Mouse (Mus musculus): ENCODE measurements around the gene Ankrd36. TPM values are rescaled to one million over a fixed set of nuclear protein-coding genes. Genes with fewer than 3 reads are reported as not detected.
"Not testable (repeated sequence)": the region's sequence is repeated elsewhere in the genome, so short reads cannot be mapped to it uniquely, and the experiment has no call there.

Gene Ankrd36
- polyA plus RNA-seq, 1 experiment: not detected

GRCm38 (mm10) chr11:5530717-5531116, 38.8 kb upstream of the Ankrd36 start:
- no peak for TF ChIP-seq CTCF (IDR thresholded peaks at IDR 0.05; ENCODE audit: borderline replicate concordance, extremely low read depth, insufficient read depth, insufficient read length)
- no peak for TF ChIP-seq POLR2A (IDR thresholded peaks at IDR 0.05; ENCODE audit: borderline replicate concordance, extremely low read depth, insufficient read depth, insufficient read length, poor library complexity, severe bottlenecking)
- no peak for DNase-seq (ENCODE audit: low read depth)

DNA sequence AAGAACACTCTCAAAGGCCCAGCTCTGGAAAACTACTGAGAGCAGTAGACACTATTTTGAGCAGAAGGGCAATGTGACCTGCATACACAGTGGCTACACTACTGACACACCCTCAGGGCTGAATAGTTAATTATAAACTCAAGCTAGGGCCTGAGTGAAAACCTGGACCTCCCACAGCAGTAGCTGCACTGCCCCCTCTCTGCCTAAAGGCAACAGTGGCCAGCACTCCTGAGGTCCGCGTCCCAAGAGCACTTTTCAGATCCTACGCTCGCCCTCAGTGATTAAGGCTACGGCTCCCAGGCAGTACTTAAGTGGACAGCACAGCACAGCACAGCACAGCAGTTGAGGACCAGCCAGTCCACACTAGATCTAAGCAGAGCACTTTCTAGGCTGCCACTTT, 36.4 kb upstream of the Ankrd36 start:
- no peak for TF ChIP-seq POLR2A (IDR thresholded peaks at IDR 0.05; ENCODE audit: borderline replicate concordance, extremely low read depth, insufficient read depth, insufficient read length, poor library complexity, severe bottlenecking)
- TF ChIP-seq CTCF (IDR thresholded peaks at IDR 0.05; ENCODE audit: borderline replicate concordance, extremely low read depth, insufficient read depth, insufficient read length): no peak
- no peak for DNase-seq (ENCODE audit: low read depth)

DNA sequence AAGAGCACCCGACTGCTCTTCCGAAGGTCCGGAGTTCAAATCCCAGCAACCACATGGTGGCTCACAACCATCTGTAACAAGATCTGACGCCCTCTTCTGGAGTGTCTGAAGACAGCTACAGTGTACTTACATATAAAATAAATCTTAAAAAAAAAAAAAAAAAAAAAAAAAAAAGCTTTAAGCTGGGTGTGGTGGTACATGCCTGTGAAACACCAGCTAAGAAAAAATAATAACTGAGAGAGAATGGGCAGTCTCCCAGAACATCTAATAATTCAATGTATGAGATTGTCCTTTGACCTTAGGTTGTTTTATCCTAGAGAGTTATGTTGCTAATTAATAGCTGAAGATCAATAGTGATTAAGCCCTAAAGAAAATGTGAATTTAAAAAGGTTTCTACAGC, 32.0 kb upstream of the Ankrd36 start:
- not testable (repeated sequence) for DNase-seq (ENCODE audit: low read depth)

DNA sequence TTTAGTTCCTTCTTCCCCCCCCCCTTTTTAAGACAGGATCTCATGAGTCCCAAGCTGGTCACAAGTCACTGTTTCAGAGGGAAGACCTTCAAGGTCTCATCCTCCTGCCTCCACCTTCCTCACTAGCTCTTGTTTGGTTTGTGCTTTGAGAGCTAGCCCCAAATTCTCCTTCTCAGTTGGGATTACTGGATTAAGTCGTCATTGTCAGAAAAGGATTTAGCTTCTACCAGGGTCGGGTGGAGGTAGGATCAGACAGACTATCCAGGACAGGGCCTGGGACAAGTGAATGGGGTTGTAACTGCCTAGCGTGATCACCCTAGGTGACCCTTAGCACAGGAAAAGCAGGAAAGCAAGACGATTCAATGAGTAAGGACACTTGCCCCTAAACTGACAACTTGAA, 29.2 kb upstream of the Ankrd36 start:
- no peak for DNase-seq (ENCODE audit: low read depth)
- no peak for TF ChIP-seq CTCF (IDR thresholded peaks at IDR 0.05; ENCODE audit: borderline replicate concordance, extremely low read depth, insufficient read depth, insufficient read length)
- no peak for TF ChIP-seq POLR2A (IDR thresholded peaks at IDR 0.05; ENCODE audit: borderline replicate concordance, extremely low read depth, insufficient read depth, insufficient read length, poor library complexity, severe bottlenecking)

DNA sequence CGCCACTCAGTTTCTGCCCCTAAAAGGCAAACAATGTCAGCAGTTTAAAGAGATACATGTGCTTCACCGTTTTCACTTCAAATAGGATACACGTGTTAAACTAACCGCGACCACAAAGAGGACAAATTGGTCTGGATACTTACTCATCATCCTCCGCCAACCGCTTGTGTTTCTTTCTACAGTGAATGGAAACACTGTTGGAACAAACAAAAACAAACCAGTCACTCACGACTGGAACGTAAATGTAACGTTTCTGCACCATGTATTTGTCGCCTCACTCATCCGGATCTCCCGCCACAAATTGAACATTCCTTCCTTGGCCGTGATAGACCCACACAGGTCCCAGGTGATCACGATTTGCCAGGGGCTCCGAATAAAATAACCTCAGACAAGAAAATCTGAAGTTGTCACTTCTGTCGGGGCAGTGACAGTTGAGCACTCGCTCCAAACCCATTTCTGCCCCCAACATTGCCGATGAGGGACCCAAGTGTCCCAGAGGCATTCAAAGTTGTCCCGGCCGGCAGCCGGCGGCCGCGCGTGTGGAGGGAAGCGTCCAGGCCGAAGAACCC, 28.2 kb upstream of the Ankrd36 start:
- peak; percentile 36 for DNase-seq (ENCODE audit: low read depth)
- TF ChIP-seq CTCF (IDR thresholded peaks at IDR 0.05; ENCODE audit: borderline replicate concordance, extremely low read depth, insufficient read depth, insufficient read length): no peak
- no peak for TF ChIP-seq POLR2A (IDR thresholded peaks at IDR 0.05; ENCODE audit: borderline replicate concordance, extremely low read depth, insufficient read depth, insufficient read length, poor library complexity, severe bottlenecking)

DNA sequence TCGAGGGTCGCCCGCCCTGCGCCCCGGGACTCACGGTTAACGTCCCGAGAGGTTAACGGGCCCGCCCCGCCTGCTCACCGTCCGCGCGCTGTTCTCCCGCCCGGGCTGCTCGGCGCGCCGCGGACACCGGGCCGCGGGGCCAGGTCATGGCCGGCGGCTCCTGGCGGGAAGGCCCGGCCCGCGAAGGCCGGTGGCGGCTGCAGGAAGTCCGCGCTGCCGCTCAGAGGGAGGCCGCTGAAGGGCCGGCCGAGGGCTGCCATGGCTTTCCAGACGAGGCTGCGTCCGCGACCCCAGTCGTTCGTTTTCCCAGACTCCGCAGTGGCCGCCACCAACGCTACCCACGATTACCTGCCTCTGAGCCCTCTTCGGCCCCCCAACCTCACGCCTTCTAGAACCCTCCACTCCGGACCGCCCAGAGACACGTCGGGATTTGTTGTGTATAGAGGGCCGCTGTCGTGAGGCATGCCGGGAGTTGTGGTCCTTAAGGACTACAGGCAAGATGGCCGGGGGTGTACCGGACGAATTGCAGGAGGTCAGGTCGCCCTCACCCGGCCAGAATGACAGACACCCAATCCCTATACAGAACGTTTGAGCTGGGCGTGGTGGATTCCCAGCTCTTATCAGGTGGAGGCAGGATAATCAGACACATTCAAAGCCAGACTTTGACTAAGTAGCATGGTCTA, 27.5 kb upstream of the Ankrd36 start, which contains the start of gene Ccdc117:
Ccdc117 (minus strand) TSS at position 389 of the 683 bp plus-strand sequence.
- TF ChIP-seq CTCF (IDR thresholded peaks at IDR 0.05; ENCODE audit: borderline replicate concordance, extremely low read depth, insufficient read depth, insufficient read length) (no peak), POLR2A (IDR thresholded peaks at IDR 0.05; ENCODE audit: borderline replicate concordance, extremely low read depth, insufficient read depth, insufficient read length, poor library complexity, severe bottlenecking) (peak; percentile 47; the same call in 1 of the 2 replicates)

GRCm38 (mm10) chr11:5542482-5543185, 26.9 kb upstream of the Ankrd36 start:
- DNase-seq (ENCODE audit: low read depth): no peak
- TF ChIP-seq POLR2A (IDR thresholded peaks at IDR 0.05; ENCODE audit: borderline replicate concordance, extremely low read depth, insufficient read depth, insufficient read length, poor library complexity, severe bottlenecking) (no peak), CTCF (IDR thresholded peaks at IDR 0.05; ENCODE audit: borderline replicate concordance, extremely low read depth, insufficient read depth, insufficient read length) (no peak)

More for the DNA sequence above, 27.5 kb upstream of the Ankrd36 start, which contains the start of gene Ccdc117:
- peak; percentile 97 for DNase-seq (ENCODE audit: low read depth)

- DNase-seq (ENCODE audit: low read depth): no peak
Observed at GRCm38 (mm10) chr11:5543281-5543680, 26.2 kb upstream of the Ankrd36 start.

DNA sequence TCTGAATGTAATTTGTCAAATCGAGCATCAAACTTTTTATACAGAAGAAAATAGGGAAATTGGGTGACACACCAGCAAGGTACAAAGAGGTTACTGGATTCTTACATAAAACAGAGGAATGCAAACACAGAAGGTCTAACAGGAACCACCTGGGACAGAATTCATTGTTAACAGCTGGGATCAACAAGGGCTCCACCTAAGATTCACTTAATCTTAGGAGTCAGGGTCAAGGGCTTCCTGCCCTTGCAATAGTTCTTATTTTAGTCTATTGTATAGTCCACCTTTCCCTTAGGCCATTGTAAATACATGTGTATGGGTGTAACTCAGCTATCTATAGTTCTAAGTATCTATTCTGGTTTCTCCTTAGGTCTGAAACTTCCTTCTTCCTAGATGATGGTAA, 24.8 kb upstream of the Ankrd36 start:
- not testable (repeated sequence) for DNase-seq (ENCODE audit: low read depth)

More at GRCm38 (mm10) chr11:5543281-5543680, 26.2 kb upstream of the Ankrd36 start:
- TF ChIP-seq CTCF (IDR thresholded peaks at IDR 0.05; ENCODE audit: borderline replicate concordance, extremely low read depth, insufficient read depth, insufficient read length) (no peak), POLR2A (IDR thresholded peaks at IDR 0.05; ENCODE audit: borderline replicate concordance, extremely low read depth, insufficient read depth, insufficient read length, poor library complexity, severe bottlenecking) (no peak)

DNA sequence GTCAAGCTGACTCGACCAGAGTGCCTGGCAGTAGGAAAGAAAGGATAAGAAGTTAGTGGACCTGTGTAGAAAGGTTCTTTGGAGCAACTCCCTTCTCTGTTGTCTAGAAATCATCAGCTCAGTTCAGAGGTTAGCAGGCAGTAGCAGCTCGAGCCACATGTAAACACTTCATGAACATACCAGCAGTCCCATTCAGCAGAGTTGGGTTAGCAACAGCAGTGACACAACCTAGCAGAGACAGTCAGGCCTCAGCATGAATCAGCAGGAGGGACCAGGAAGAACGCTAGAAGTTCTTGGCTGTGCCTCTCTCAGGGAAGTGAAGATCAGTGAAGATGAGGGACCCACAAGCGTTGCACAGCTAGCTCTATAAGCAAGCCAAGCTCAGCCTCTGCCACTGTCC, 24.0 kb upstream of the Ankrd36 start:
- TF ChIP-seq POLR2A (IDR thresholded peaks at IDR 0.05; ENCODE audit: borderline replicate concordance, extremely low read depth, insufficient read depth, insufficient read length, poor library complexity, severe bottlenecking): no peak
- no peak for TF ChIP-seq CTCF (IDR thresholded peaks at IDR 0.05; ENCODE audit: borderline replicate concordance, extremely low read depth, insufficient read depth, insufficient read length)
- DNase-seq (ENCODE audit: low read depth): no peak

DNA sequence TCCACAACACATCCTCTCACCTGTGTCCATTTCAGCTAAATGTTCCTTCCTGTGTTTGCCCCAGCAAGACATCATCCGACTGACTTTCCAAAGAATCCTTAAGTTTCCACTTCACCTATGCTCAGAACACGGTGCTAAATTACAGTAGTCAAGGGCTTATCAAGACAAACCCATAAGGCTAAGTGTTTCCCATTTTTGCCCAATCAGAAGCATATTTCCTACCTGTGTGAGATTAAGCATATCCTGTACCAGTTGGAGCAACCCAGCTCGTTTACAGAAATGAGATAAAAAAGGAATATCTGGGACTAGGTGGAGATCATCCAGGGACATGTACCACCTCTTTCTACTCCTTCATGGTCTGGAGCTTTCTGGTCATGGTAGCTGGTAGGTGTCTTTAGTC, 22.8 kb upstream of the Ankrd36 start:
- no peak for TF ChIP-seq POLR2A (IDR thresholded peaks at IDR 0.05; ENCODE audit: borderline replicate concordance, extremely low read depth, insufficient read depth, insufficient read length, poor library complexity, severe bottlenecking)
- no peak for TF ChIP-seq CTCF (IDR thresholded peaks at IDR 0.05; ENCODE audit: borderline replicate concordance, extremely low read depth, insufficient read depth, insufficient read length)
- DNase-seq (ENCODE audit: low read depth): no peak

GRCm38 (mm10) chr11:5551430-5551829, 18.1 kb upstream of the Ankrd36 start:
- no peak for DNase-seq (ENCODE audit: low read depth)
- TF ChIP-seq POLR2A (IDR thresholded peaks at IDR 0.05; ENCODE audit: borderline replicate concordance, extremely low read depth, insufficient read depth, insufficient read length, poor library complexity, severe bottlenecking): no peak
- TF ChIP-seq CTCF (IDR thresholded peaks at IDR 0.05; ENCODE audit: borderline replicate concordance, extremely low read depth, insufficient read depth, insufficient read length): no peak

All from brain, embryonic 14.5 days (tissue).